Mouse (Mus musculus): ENCODE data around the gene Gstm7.

DNA sequence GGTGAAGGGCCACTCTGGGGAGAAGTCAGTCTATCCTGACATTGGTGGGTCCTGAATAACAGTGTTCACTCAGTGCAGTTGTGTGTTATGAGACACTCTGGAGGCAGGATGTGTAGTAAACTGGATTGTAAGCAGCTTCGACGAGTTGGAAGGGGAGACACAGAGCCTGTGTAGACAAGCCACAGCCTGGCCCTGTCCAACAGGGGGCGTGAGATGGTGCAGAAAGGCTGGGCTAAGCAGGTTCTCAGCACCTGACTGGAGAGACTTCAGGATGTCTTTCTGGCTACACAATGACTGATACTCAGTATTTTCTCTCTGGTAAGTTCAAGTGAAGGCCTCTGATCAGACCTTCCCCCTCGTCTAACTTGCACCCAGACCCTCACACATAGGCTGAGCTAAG is 14.1 kb upstream of the Gstm7 start:
- no peak for TF ChIP-seq GATA1 (IDR thresholded peaks at IDR 0.05; ENCODE audit: borderline replicate concordance, low read length)
- no peak for TF ChIP-seq FLI1 (IDR thresholded peaks at IDR 0.05; ENCODE audit: low read length)
